Mouse (Mus musculus) spleen, embryonic (tissue): ENCODE results near the gene Cacnb4.

Source experiments
- CTCF ChIA-PET: fragments of 350-600 bp; sonication (Branson Sonifier 250); formaldehyde crosslinking; loops from one replicate; lab custom pipeline; 2022; lab: Charles Lee

Gene Cacnb4

GRCm38 (mm10) chr2:52424747-52425522 lies 251.7 kb downstream of the Cacnb4 start, which contains the start of gene Arl5a:
Gene Arl5a (minus strand): TSS chr2:52424901.
- CTCF ChIA-PET, result interaction anchor here (0.6 kb wide), 1 partner anchor 98 kb away, joined by 3 read pairs; no protein-coding TSS in a partner anchor

GRCm38 (mm10) chr2:52424248-52424728 lies 252.3 kb downstream of the Cacnb4 start:
- CTCF ChIA-PET, result interaction anchor here (0.6 kb wide), 1 partner anchor 99 kb away, joined by 3 read pairs; no protein-coding TSS in a partner anchor

- CTCF ChIA-PET, result interaction anchor here (0.5 to 0.7 kb wide), 2 partner anchors 25 to 37 kb away, joined by 3 to 4 read pairs; no protein-coding TSS in a partner anchor
Measured at GRCm38 (mm10) chr2:52423611-52424247, 252.9 kb downstream of the Cacnb4 start.

- CTCF ChIA-PET, result interaction anchor here (0.6 to 1.1 kb wide), 3 partner anchors 38 to 148 kb away, joined by 3 to 15 read pairs (median 4); no protein-coding TSS in a partner anchor
Measured at GRCm38 (mm10) chr2:52422871-52423610, 253.6 kb downstream of the Cacnb4 start.

- CTCF ChIA-PET, result no interaction called here
Measured at GRCm38 (mm10) chr2:52421197-52421596, 255.4 kb downstream of the Cacnb4 start.

GRCm38 (mm10) chr2:52420001-52420710 lies 256.5 kb downstream of the Cacnb4 start:
- CTCF ChIA-PET, result interaction anchor here (0.5 kb wide), 1 partner anchor 239 kb away, joined by 5 read pairs; no protein-coding TSS in a partner anchor

GRCm38 (mm10) chr2:52419295-52419694 lies 257.3 kb downstream of the Cacnb4 start:
- CTCF ChIA-PET, result no interaction called here

- CTCF ChIA-PET, result no interaction called here
Measured at GRCm38 (mm10) chr2:52412524-52413037, 264.1 kb downstream of the Cacnb4 start.

GRCm38 (mm10) chr2:52406480-52406879 lies 270.2 kb downstream of the Cacnb4 start:
- CTCF ChIA-PET, result interaction anchor here (0.6 to 0.7 kb wide), 2 partner anchors 46 to 466 kb away, joined by 3 to 4 read pairs; no protein-coding TSS in a partner anchor

GRCm38 (mm10) chr2:52405238-52405637 lies 271.4 kb downstream of the Cacnb4 start:
- CTCF ChIA-PET, result no interaction called here

GRCm38 (mm10) chr2:52394529-52394928 lies 282.1 kb downstream of the Cacnb4 start:
- CTCF ChIA-PET, result no interaction called here

- CTCF ChIA-PET, result no interaction called here
Measured at GRCm38 (mm10) chr2:52390415-52390975, 286.1 kb downstream of the Cacnb4 start.

- CTCF ChIA-PET, result no interaction called here
Measured at GRCm38 (mm10) chr2:52389975-52390374, 286.7 kb downstream of the Cacnb4 start.

GRCm38 (mm10) chr2:52386451-52386850 lies 290.2 kb downstream of the Cacnb4 start:
- CTCF ChIA-PET, result no interaction called here

GRCm38 (mm10) chr2:52386037-52386436 lies 290.6 kb downstream of the Cacnb4 start:
- CTCF ChIA-PET, result no interaction called here

GRCm38 (mm10) chr2:52378848-52379261 lies 297.8 kb downstream of the Cacnb4 start:
- CTCF ChIA-PET, result interaction anchor here (0.6 kb wide), 1 partner anchor 38 kb away, joined by 4 read pairs; no protein-coding TSS in a partner anchor

GRCm38 (mm10) chr2:52378448-52378804 lies 298.2 kb downstream of the Cacnb4 start, which contains the start of gene Neb:
Gene Neb (minus strand): TSS chr2:52378474.
- CTCF ChIA-PET, result no interaction called here
